16 mouse cellular contexts compared by ENCODE assay signal in the genomic region with DNA sequence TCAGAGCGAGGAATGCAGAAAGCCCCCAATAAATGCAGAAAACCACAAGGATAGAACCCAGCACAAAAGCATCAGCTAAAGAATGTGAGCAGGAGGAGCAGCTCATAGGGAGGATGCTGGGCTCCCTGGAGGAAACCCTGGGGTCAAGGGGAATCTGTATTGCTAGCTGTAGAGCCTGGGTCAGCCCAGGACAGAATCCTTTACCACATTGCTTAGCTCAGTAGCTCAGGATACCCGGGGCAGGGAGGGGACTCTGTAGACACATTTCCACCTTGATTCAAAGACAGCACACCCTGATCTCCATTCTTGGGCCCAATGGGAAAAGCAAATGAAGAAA.
DNase-seq lines count a peak whose midpoint lies in the region; ATAC-seq lines count a peak whose summit lies in the region.
"Had no signal": no experiment of that assay in that cellular context is flagged by ENCODE, and none has a peak within 500 bp of the region (broad histone marks: within the 10 kb centered on the region; RNA-seq: fewer than 3 reads in every experiment).

No protein-coding gene starts in this region.

- no peak for ATAC-seq in heart, embryonic 14.5 days (ENCODE audit: insufficient number of reproducible peaks, insufficient read depth, low FRiP score, low read depth)
- no peak for ATAC-seq in neural tube, embryonic 15.5 days (ENCODE audit: low FRiP score)
- ATAC-seq: activated CD4-positive, CD25-positive, alpha-beta regulatory T cell, adult 4 months; CD4-positive, CD25-positive, alpha-beta regulatory T cell, adult 4 months had no signal

- no peaks in the 10 kb centered on the region for H3K9me3 ChIP-seq in heart, embryonic 14.5 days (ENCODE audit: control insufficient read depth, low read length)
- no peaks in the 10 kb centered on the region for H3K9me3 ChIP-seq in neural tube, embryonic 15.5 days (replicated peaks)
- no peaks in the 10 kb centered on the region for H3K9me3 ChIP-seq in embryonic facial prominence, embryonic 10.5 days
- H3K9me3 ChIP-seq: lung, embryonic 15.5 days had no signal

- DNase-seq in heart, postnatal 10 days: no peak
- DNase-seq in neural tube, embryonic 10.5 days (ENCODE audit: extremely low spot score, low spot score): peak; percentile 39
- peak; percentile 26 for DNase-seq in embryonic facial prominence, embryonic 10.5 days (ENCODE audit: low spot score)
- no peak for DNase-seq in urinary bladder, postnatal 4 days (ENCODE audit: low spot score in 2 of 2)
- no peak for DNase-seq in frontal cortex, postnatal 25 days (ENCODE audit: low spot score in 2 of 2)
- DNase-seq: adrenal gland, postnatal 14 days; cerebellum, adult 11-12 months; layer of hippocampus, postnatal 36 days; retina, postnatal 1 day had no signal

- 64% methylated on average over 2 of the region's 2 CpGs for whole genome bisulfite sequencing in heart, embryonic 14.5 days
- WGBS in neural tube, embryonic 15.5 days: 51% methylated on average over 2 of the region's 2 CpGs
- 46% methylated on average over 2 of the region's 2 CpGs for WGBS in embryonic facial prominence, embryonic 10.5 days

- H3K27ac ChIP-seq in heart, embryonic 14.5 days (replicated peaks in 1 of 2; ENCODE audit: control insufficient read depth in 1 of 2, insufficient read depth in 1 of 2, low read depth in 2 of 2, low read length in 2 of 2): peak overlapping the region in 1 of 2 experiments; percentile 88; a peak in 2 of 4 replicates
- H3K27ac ChIP-seq in neural tube, embryonic 15.5 days (replicated peaks): no peak overlapping the region
- peak overlapping the region; percentile 57; the same call in 1 of the 2 replicates for H3K27ac ChIP-seq in embryonic facial prominence, embryonic 10.5 days (replicated peaks)
- H3K27ac ChIP-seq: macrophage had no signal

- peaks cover 33 to 49% of the 10 kb centered on the region in 2 experiments for H3K4me1 ChIP-seq in heart, embryonic 14.5 days (ENCODE audit: control insufficient read depth in 2 of 2, insufficient read depth in 2 of 2, low read length in 2 of 2)
- peaks cover 22% of the 10 kb centered on the region for H3K4me1 ChIP-seq in neural tube, embryonic 15.5 days
- H3K4me1 ChIP-seq in embryonic facial prominence, embryonic 10.5 days: peaks cover 39% of the 10 kb centered on the region

- H3K36me3 ChIP-seq in heart, embryonic 14.5 days (ENCODE audit: control insufficient read depth, insufficient read depth, low read length): no peaks in the 10 kb centered on the region
- H3K36me3 ChIP-seq in neural tube, embryonic 15.5 days: no peaks in the 10 kb centered on the region
- H3K36me3 ChIP-seq in embryonic facial prominence, embryonic 10.5 days (replicated peaks): no peaks in the 10 kb centered on the region
- H3K36me3 ChIP-seq: lung, embryonic 15.5 days had no signal

- intact Hi-C loops in heart, postnatal 10 days (cut with DNase I): loop anchor here (2.0 kb wide), 1 partner anchor 187 kb away; a partner anchor contains a TSS

- H3K4me2 ChIP-seq in heart, embryonic 14.5 days (ENCODE audit: low read length): no peak overlapping the region
- no peak overlapping the region for H3K4me2 ChIP-seq in neural tube, embryonic 15.5 days
- H3K4me2 ChIP-seq: lung, embryonic 15.5 days; midbrain, embryonic 11.5 days had no signal

- H3K9ac ChIP-seq in heart, embryonic 14.5 days (ENCODE audit: low read length): peak overlapping the region; percentile 22; the same call in 1 of the 2 replicates
- no peak overlapping the region for H3K9ac ChIP-seq in neural tube, embryonic 15.5 days (replicated peaks)
- H3K9ac ChIP-seq: lung, embryonic 15.5 days had no signal

- H3K4me3 ChIP-seq in heart, embryonic 14.5 days (ENCODE audit: control insufficient read depth in 1 of 2, insufficient read depth in 1 of 2, low read depth in 1 of 2, low read length in 2 of 2): no peak overlapping the region
- H3K4me3 ChIP-seq in neural tube, embryonic 15.5 days (replicated peaks): no peak overlapping the region
- no peak overlapping the region for H3K4me3 ChIP-seq in embryonic facial prominence, embryonic 10.5 days
- H3K4me3 ChIP-seq: lung, embryonic 15.5 days had no signal

- H3K27me3 ChIP-seq in heart, embryonic 14.5 days (ENCODE audit: control insufficient read depth, insufficient read depth, low read length): no peaks in the 10 kb centered on the region
- H3K27me3 ChIP-seq in neural tube, embryonic 15.5 days (replicated peaks): no peaks in the 10 kb centered on the region
- peaks cover 19% of the 10 kb centered on the region for H3K27me3 ChIP-seq in embryonic facial prominence, embryonic 10.5 days (replicated peaks; ENCODE audit: low read depth, poor library complexity, severe bottlenecking)
- H3K27me3 ChIP-seq: lung, embryonic 15.5 days had no signal

Comparison
In these comparisons a context has a peak if more than half of its experiments do, and no peak if none do; other contexts are left out.
1. DNase-seq: peak in neural tube, embryonic 10.5 days (single experiment) and embryonic facial prominence, embryonic 10.5 days (single experiment); none in heart, postnatal 10 days (0 of 2), urinary bladder, postnatal 4 days (0 of 2) and frontal cortex, postnatal 25 days (0 of 2).